ENCODE assay signal across 14 mouse cellular contexts in genomic region chr14:121702534-121702933, GRCm38 (mm10).
DNase-seq lines count a peak whose midpoint lies in the region; ATAC-seq and TF ChIP-seq lines count a peak whose summit lies in the region.
"Had no signal": no experiment of that assay in that cellular context is flagged by ENCODE, and none has a peak within 500 bp of the region (broad histone marks: within the 10 kb centered on the region; RNA-seq: fewer than 3 reads in every experiment).

No protein-coding gene starts in this region.

- no peak for DNase-seq in hindbrain, embryonic 10.5 days (ENCODE audit: low spot score)
- DNase-seq in lung, adult 2 months, result no peak
- no peak for DNase-seq in spleen, postnatal 4 days (ENCODE audit: low spot score in 2 of 2)
- no peak for DNase-seq in cerebellum, adult 8-10 months
- DNase-seq: cerebellum, adult 2 months; embryo, embryonic 11 days; thymus, postnatal 4 days had no signal

- no peaks in the 10 kb centered on the region for H3K36me3 ChIP-seq in hindbrain, embryonic 12.5 days
- no peaks in the 10 kb centered on the region for H3K36me3 ChIP-seq in hindbrain, embryonic 10.5 days
- H3K36me3 ChIP-seq in lung, embryonic 15.5 days, result no peaks in the 10 kb centered on the region
- H3K36me3 ChIP-seq in heart, embryonic 15.5 days, result no peaks in the 10 kb centered on the region
- no peaks in the 10 kb centered on the region for H3K36me3 ChIP-seq in stomach, embryonic 14.5 days (ENCODE audit: control insufficient read depth, insufficient read depth, low read length)
- H3K36me3 ChIP-seq: midbrain, embryonic 13.5 days had no signal

- no peak for TF ChIP-seq POLR2A in lung, adult 2 months (IDR thresholded peaks at IDR 0.05; ENCODE audit: borderline replicate concordance, extremely low read depth, low read depth, low read length)

- H3K27ac ChIP-seq in hindbrain, embryonic 12.5 days, result 0 out of 2 replicates have a peak overlapping the region, but pooled peaks have one; percentile 4
- H3K27ac ChIP-seq in hindbrain, embryonic 10.5 days, result no peak overlapping the region
- H3K27ac ChIP-seq in lung, embryonic 15.5 days, result peak overlapping the region; percentile 42; the same call in 1 of the 2 replicates
- H3K27ac ChIP-seq in heart, embryonic 15.5 days, result peak overlapping the region; percentile 50; the same call in 1 of the 2 replicates
- H3K27ac ChIP-seq in stomach, embryonic 14.5 days (ENCODE audit: low read length), result no peak overlapping the region; the same call in 1 of the 2 replicates
- H3K27ac ChIP-seq: midbrain, embryonic 13.5 days had no signal

- H3K4me1 ChIP-seq in hindbrain, embryonic 12.5 days, result peaks cover 14% of the 10 kb centered on the region
- H3K4me1 ChIP-seq in hindbrain, embryonic 10.5 days (replicated peaks), result peaks cover 19% of the 10 kb centered on the region
- H3K4me1 ChIP-seq in lung, embryonic 15.5 days, result peaks cover 25% of the 10 kb centered on the region
- peaks cover 30% of the 10 kb centered on the region for H3K4me1 ChIP-seq in lung, adult 2 months (ENCODE audit: control insufficient read depth, insufficient read depth, low read length)
- peaks cover 10% of the 10 kb centered on the region for H3K4me1 ChIP-seq in heart, embryonic 15.5 days (replicated peaks)
- peaks cover 11% of the 10 kb centered on the region for H3K4me1 ChIP-seq in stomach, embryonic 14.5 days (ENCODE audit: control insufficient read depth, insufficient read depth, low read length)

- no peak for ATAC-seq in hindbrain, embryonic 12.5 days (ENCODE audit: low FRiP score)
- 0 out of 2 replicates have a peak, but pooled peaks have one; percentile 23 for ATAC-seq in lung, embryonic 15.5 days (ENCODE audit: borderline replicate concordance, extremely low read depth, low FRiP score, low TSS enrichment)
- 0 out of 2 replicates have a peak, but pooled peaks have one; percentile 13 for ATAC-seq in heart, embryonic 15.5 days (replicated peaks; ENCODE audit: insufficient number of reproducible peaks, insufficient read depth, low FRiP score, low read depth)
- ATAC-seq in stomach, embryonic 14.5 days (ENCODE audit: insufficient number of reproducible peaks, insufficient read depth, low FRiP score, low read depth), result peak; percentile 12; the same call in 1 of the 2 replicates
- ATAC-seq: inflammation-experienced regulatory T-cells, adult 6 months; midbrain, embryonic 13.5 days had no signal

- no peak overlapping the region for H3K4me3 ChIP-seq in hindbrain, embryonic 12.5 days
- no peak overlapping the region for H3K4me3 ChIP-seq in hindbrain, embryonic 10.5 days
- no peak overlapping the region for H3K4me3 ChIP-seq in lung, embryonic 15.5 days
- no peak overlapping the region for H3K4me3 ChIP-seq in lung, adult 2 months (replicated peaks; ENCODE audit: extremely low read depth, low read depth, low read length)
- H3K4me3 ChIP-seq in heart, embryonic 15.5 days, result no peak overlapping the region
- H3K4me3 ChIP-seq in stomach, embryonic 14.5 days (ENCODE audit: low read depth, low read length), result no peak overlapping the region
- H3K4me3 ChIP-seq: erythroblast, embryonic 14.5 days; midbrain, embryonic 13.5 days had no signal

- no peak overlapping the region for H3K9ac ChIP-seq in hindbrain, embryonic 12.5 days
- H3K9ac ChIP-seq in lung, embryonic 15.5 days, result no peak overlapping the region
- H3K9ac ChIP-seq in heart, embryonic 15.5 days, result no peak overlapping the region
- H3K9ac ChIP-seq in stomach, embryonic 14.5 days (replicated peaks; ENCODE audit: low read depth, low read length), result no peak overlapping the region
- H3K9ac ChIP-seq: midbrain, embryonic 13.5 days had no signal

- H3K4me2 ChIP-seq in hindbrain, embryonic 12.5 days (replicated peaks), result no peak overlapping the region
- H3K4me2 ChIP-seq in lung, embryonic 15.5 days, result no peak overlapping the region
- H3K4me2 ChIP-seq in heart, embryonic 15.5 days, result no peak overlapping the region
- no peak overlapping the region for H3K4me2 ChIP-seq in stomach, embryonic 14.5 days (replicated peaks; ENCODE audit: low read depth, low read length)
- H3K4me2 ChIP-seq: midbrain, embryonic 13.5 days had no signal

- 61% methylated on average over 4 of the region's 4 CpGs for WGBS in hindbrain, embryonic 12.5 days
- WGBS in hindbrain, embryonic 10.5 days, result 57% methylated on average over 4 of the region's 4 CpGs
- WGBS in lung, embryonic 15.5 days, result 47% methylated on average over 4 of the region's 4 CpGs
- 31% methylated on average over 4 of the region's 4 CpGs for WGBS in lung, adult 2 months
- 30% methylated on average over 4 of the region's 4 CpGs for WGBS in heart, embryonic 15.5 days
- WGBS in stomach, embryonic 14.5 days, result 41% methylated on average over 4 of the region's 4 CpGs

- H3K27me3 ChIP-seq in hindbrain, embryonic 12.5 days, result no peaks in the 10 kb centered on the region
- no peaks in the 10 kb centered on the region for H3K27me3 ChIP-seq in hindbrain, embryonic 10.5 days (ENCODE audit: insufficient read depth, poor library complexity, severe bottlenecking)
- H3K27me3 ChIP-seq in lung, embryonic 15.5 days, result no peaks in the 10 kb centered on the region
- no peaks in the 10 kb centered on the region for H3K27me3 ChIP-seq in heart, embryonic 15.5 days
- no peaks in the 10 kb centered on the region for H3K27me3 ChIP-seq in stomach, embryonic 14.5 days (ENCODE audit: control insufficient read depth, insufficient read depth, low read length)
- H3K27me3 ChIP-seq: midbrain, embryonic 13.5 days had no signal

- H3K9me3 ChIP-seq in hindbrain, embryonic 12.5 days (replicated peaks), result no peaks in the 10 kb centered on the region
- H3K9me3 ChIP-seq in hindbrain, embryonic 10.5 days, result no peaks in the 10 kb centered on the region
- no peaks in the 10 kb centered on the region for H3K9me3 ChIP-seq in lung, embryonic 15.5 days
- no peaks in the 10 kb centered on the region for H3K9me3 ChIP-seq in heart, embryonic 15.5 days (replicated peaks)
- H3K9me3 ChIP-seq in stomach, embryonic 14.5 days (ENCODE audit: control insufficient read depth, low read depth, low read length), result no peaks in the 10 kb centered on the region
- H3K9me3 ChIP-seq: midbrain, embryonic 13.5 days had no signal

- TF ChIP-seq CTCF in lung, adult 2 months (IDR thresholded peaks at IDR 0.05; ENCODE audit: insufficient read depth, low read length), result no peak

Comparison
In these comparisons a context has a peak if more than half of its experiments do, and no peak if none do; other contexts are left out.
1. H3K27ac ChIP-seq: peak in hindbrain, embryonic 12.5 days (single experiment), lung, embryonic 15.5 days (single experiment) and heart, embryonic 15.5 days (single experiment); none in hindbrain, embryonic 10.5 days (single experiment) and stomach, embryonic 14.5 days (single experiment).